Mouse (Mus musculus) Patski (cell line): Measurements from ENCODE around the gene Apbb1ip. TPM values are rescaled to one million over a fixed set of nuclear protein-coding genes. Genes with fewer than 3 reads are reported as not detected.
A peak's percentile ranks its signal among the peaks of the same experiment; 100 is the strongest.

Experiments
- ATAC-seq: fragments of 100-300 bp; one replicate; pipeline ENCODE4 v1.8.0; 2021
- CTCF ChIA-PET: fragments of 350-600 bp; sonication (Branson Sonifier 250); formaldehyde crosslinking; loops from one replicate; lab custom pipeline; 2022; ENCODE audit warnings: inconsistent platforms; lab: Charles Lee
- POLR2A ChIA-PET: fragments of 350-600 bp; sonication (Branson Sonifier 250); formaldehyde crosslinking; loops from one replicate; lab custom pipeline; 2022; ENCODE audit warnings: antibody characterized with exemption, inconsistent platforms; lab: Charles Lee
- DNase-seq: peaks from one replicate; pipeline ENCODE4 v3.0.0-alpha.2; 2011; ENCODE audit warnings: low read depth, low spot score
- H3K27me3 ChIP-seq: fragments of 371-371 bp; one replicate; pipeline ENCODE4 v1.5.1; 2021
- CTCF ChIP-seq: fragments of 100-300 bp; IDR thresholded peaks from one replicate; pipeline ENCODE4 v1.5.1; 2021
- in situ Hi-C: fragments of 300-500 bp; cut with MboI; formaldehyde crosslinking; loops from 3 replicates; pipeline ENCODE4 v1.11.1; 2018; ENCODE audit warnings: low pct_unique_long_range_greater_than_20kb, mixed read lengths
- polyA plus RNA-seq: library from polyadenylated mRNA; unstranded; gene quantifications from one replicate; pipeline ENCODE4 v1.2.3, GENCODE M21; 2021

Apbb1ip gene
- polyA plus RNA-seq, 1 experiment from 2014 or later, result not detected

- H3K27me3 ChIP-seq, result peaks cover 6% of the 10 kb centered on the region
- POLR2A ChIA-PET, result no interaction called here
- CTCF ChIA-PET, result no interaction called here
- ATAC-seq, result no peak
- in situ Hi-C loops, result no loop called here
- no peak for DNase-seq
- TF ChIP-seq CTCF, result no peak
Observed at GRCm38 (mm10) chr2:22753461-22754075, 20.3 kb upstream of the Apbb1ip start.

- TF ChIP-seq CTCF, result no peak
- in situ Hi-C loops, result no loop called here
- ATAC-seq, result no peak
- POLR2A ChIA-PET, result no interaction called here
- H3K27me3 ChIP-seq, result peaks cover 6% of the 10 kb centered on the region
- DNase-seq, result no peak
- CTCF ChIA-PET, result no interaction called here
Observed at GRCm38 (mm10) chr2:22754222-22754824, 19.6 kb upstream of the Apbb1ip start.

GRCm38 (mm10) chr2:22755561-22755960 is 18.3 kb upstream of the Apbb1ip start:
- POLR2A ChIA-PET, result interaction anchor here (0.6 kb wide), 1 partner anchor 12 kb away, joined by 3 read pairs; no protein-coding TSS in a partner anchor
- H3K27me3 ChIP-seq, result peaks cover 6% of the 10 kb centered on the region
- no peak for TF ChIP-seq CTCF
- DNase-seq (no peak), ATAC-seq (no peak)
- CTCF ChIA-PET, result no interaction called here
- in situ Hi-C loops, result no loop called here

GRCm38 (mm10) chr2:22758310-22758972 is 15.5 kb upstream of the Apbb1ip start:
- ATAC-seq, result peak; percentile 61
- POLR2A ChIA-PET, result no interaction called here
- CTCF ChIA-PET, result interaction anchor here (0.8 to 1.0 kb wide), 3 partner anchors 9 to 107 kb away, joined by 3 to 4 read pairs (median 3); no protein-coding TSS in a partner anchor

GRCm38 (mm10) chr2:22760452-22760851 is 13.4 kb upstream of the Apbb1ip start:
- DNase-seq, result no peak
- CTCF ChIA-PET, result interaction anchor here (1.1 kb wide), 1 partner anchor 103 kb away, joined by 4 read pairs; no protein-coding TSS in a partner anchor

More at GRCm38 (mm10) chr2:22758310-22758972, 15.5 kb upstream of the Apbb1ip start:
- DNase-seq, result no peak
- H3K27me3 ChIP-seq, result no peaks in the 10 kb centered on the region
- in situ Hi-C loops, result no loop called here
- peak; percentile 67 for TF ChIP-seq CTCF

GRCm38 (mm10) chr2:22761103-22761521 is 12.8 kb upstream of the Apbb1ip start:
- ChIA-PET CTCF (interaction anchor here (1.1 kb wide), 1 partner anchor 103 kb away, joined by 4 read pairs; no protein-coding TSS in a partner anchor), POLR2A (no interaction called here)
- in situ Hi-C loops, result loop anchor here (5.0 kb wide), 1 partner anchor 106 kb away; no protein-coding TSS in a partner anchor
- DNase-seq, result no peak
- H3K27me3 ChIP-seq, result no peaks in the 10 kb centered on the region
- no peak for ATAC-seq
- TF ChIP-seq CTCF, result no peak

More at GRCm38 (mm10) chr2:22760452-22760851, 13.4 kb upstream of the Apbb1ip start:
- no peaks in the 10 kb centered on the region for H3K27me3 ChIP-seq
- TF ChIP-seq CTCF, result no peak
- POLR2A ChIA-PET, result no interaction called here
- in situ Hi-C loops, result loop anchor here (5.0 kb wide), 1 partner anchor 107 kb away; no protein-coding TSS in a partner anchor
- no peak for ATAC-seq

GRCm38 (mm10) chr2:22764774-22765387 is 9.0 kb upstream of the Apbb1ip start:
- DNase-seq (no peak), ATAC-seq (no peak)
- no peak for TF ChIP-seq CTCF
- ChIA-PET CTCF (interaction anchor here (0.7 to 1.0 kb wide), 2 partner anchors 10 to 100 kb away, joined by 3 to 4 read pairs; no protein-coding TSS in a partner anchor), POLR2A (no interaction called here)
- in situ Hi-C loops, result loop anchor here (5.0 kb wide), 1 partner anchor 102 kb away; no protein-coding TSS in a partner anchor
- no peaks in the 10 kb centered on the region for H3K27me3 ChIP-seq

GRCm38 (mm10) chr2:22771311-22771710 is 2.6 kb upstream of the Apbb1ip start:
- in situ Hi-C loops, result no loop called here
- ChIA-PET CTCF (no interaction called here), POLR2A (no interaction called here)
- TF ChIP-seq CTCF, result no peak
- no peak for ATAC-seq
- peaks cover 8% of the 10 kb centered on the region for H3K27me3 ChIP-seq
- DNase-seq, result no peak

GRCm38 (mm10) chr2:22774181-22774751 is 372 bp downstream of the Apbb1ip start:
- in situ Hi-C loops, result no loop called here
- CTCF ChIA-PET, result interaction anchor here (1.2 kb wide), 1 partner anchor 9 kb away, joined by 3 read pairs; no protein-coding TSS in a partner anchor
- DNase-seq, result no peak
- no peak for TF ChIP-seq CTCF
- H3K27me3 ChIP-seq, result peaks cover 8% of the 10 kb centered on the region
- no peak for ATAC-seq
- POLR2A ChIA-PET, result no interaction called here

GRCm38 (mm10) chr2:22775213-22775612 is 1.3 kb downstream of the Apbb1ip start:
- in situ Hi-C loops, result no loop called here
- ATAC-seq (no peak), DNase-seq (no peak)
- H3K27me3 ChIP-seq, result peaks cover 8% of the 10 kb centered on the region
- no peak for TF ChIP-seq CTCF
- CTCF ChIA-PET, result interaction anchor here (1.2 kb wide), 1 partner anchor 10 kb away, joined by 3 read pairs; no protein-coding TSS in a partner anchor
- POLR2A ChIA-PET, result no interaction called here
